Mouse (Mus musculus) C2C12 (cell line): ENCODE measurements at regions not wholly inside any gene's neighbourhood (a gene's known extent, or its start where the extent isn't known, plus 50 kb on each side); places are given as distances from the start of the nearest gene placed in this dataset.

Source experiments
- H3K27me3 ChIP-seq: one replicate; pipeline ENCODE4 v1.6.1; 2011; ENCODE audit not compliant: control insufficient read depth, insufficient read depth, insufficient read length
- H3K36me3 ChIP-seq: one replicate; pipeline ENCODE4 v1.6.1; 2011; ENCODE audit not compliant: control insufficient read depth, insufficient read depth
- H3K4me3 ChIP-seq: one replicate; pipeline ENCODE4 v1.5.1; 2011; ENCODE audit warnings: mild to moderate bottlenecking, control low read depth; ENCODE audit not compliant: poor library complexity, insufficient read depth, severe bottlenecking
- H3K79me2 ChIP-seq: one replicate; pipeline ENCODE4 v1.6.1; 2011; ENCODE audit not compliant: control insufficient read depth, insufficient read depth
- H3K79me3 ChIP-seq: one replicate; pipeline ENCODE4 v1.6.1; 2011; ENCODE audit warnings: low read depth, control low read depth
- H3ac ChIP-seq: one replicate; pipeline ENCODE3; 2011; ENCODE audit warnings: low read depth; ENCODE audit not compliant: control insufficient read depth, insufficient read length
- CEBPB ChIP-seq: IDR thresholded peaks from one replicate; pipeline ENCODE4 v1.6.1; 2011; ENCODE audit warnings: low read depth, mild to moderate bottlenecking, control low read depth, moderate library complexity
- CTCF ChIP-seq: IDR thresholded peaks from one replicate; pipeline ENCODE4 v1.5.1; 2011; ENCODE audit not compliant: control insufficient read depth, insufficient read depth, insufficient read length
- FOSL1 ChIP-seq: IDR thresholded peaks from one replicate; pipeline ENCODE4 v1.8.0; 2011; ENCODE audit warnings: mild to moderate bottlenecking, low read length; ENCODE audit not compliant: poor library complexity, insufficient read depth, severe bottlenecking
- MAX ChIP-seq: IDR thresholded peaks from one replicate; pipeline ENCODE4 v1.6.1; 2011; ENCODE audit warnings: mild to moderate bottlenecking, control low read depth
- MYOD1 ChIP-seq: IDR thresholded peaks from one replicate; pipeline ENCODE4 v1.6.1; 2011; ENCODE audit warnings: low read depth; ENCODE audit not compliant: control insufficient read depth, insufficient read length
- MYOG ChIP-seq: IDR thresholded peaks from one replicate; pipeline ENCODE4 v1.6.1; 2011; ENCODE audit not compliant: control insufficient read depth, insufficient read length; ENCODE audit errors: extremely low read depth
- USF1 ChIP-seq: IDR thresholded peaks from one replicate; pipeline ENCODE4 v1.6.1; 2011; ENCODE audit warnings: low read depth, mild to moderate bottlenecking, control low read depth, moderate library complexity

DNA sequence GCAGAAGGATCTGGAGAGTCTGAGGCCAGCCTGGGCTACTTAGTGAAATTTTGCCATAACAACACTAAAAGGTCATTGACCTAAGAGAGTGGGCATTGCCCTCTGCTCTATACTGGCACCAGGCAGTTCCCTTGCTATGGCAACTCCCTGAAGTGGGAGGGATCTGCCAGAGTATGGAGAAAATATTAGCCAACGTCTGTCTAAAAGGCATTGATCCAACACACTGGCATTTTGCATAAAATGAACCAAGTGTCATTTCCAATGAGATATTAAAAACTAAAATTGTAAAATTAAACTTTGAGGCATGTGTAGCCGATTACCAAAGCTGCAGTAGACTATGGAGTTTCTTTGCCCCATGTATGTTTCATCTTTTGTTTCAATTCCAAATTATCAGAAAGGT lies 57.6 kb upstream of the Mpp6 start:
- Histone ChIP-seq H3K27me3 (peaks cover 8% of the 10 kb centered on the region), H3ac (no peak overlapping the region), H3K4me3 (no peak overlapping the region), H3K79me2 (no peaks in the 10 kb centered on the region), H3K36me3 (no peaks in the 10 kb centered on the region), H3K79me3 (no peaks in the 10 kb centered on the region)
- TF ChIP-seq FOSL1, result no peak
- TF ChIP-seq MAX, result no peak
- TF ChIP-seq CEBPB, result no peak
- TF ChIP-seq CTCF, result no peak

DNA sequence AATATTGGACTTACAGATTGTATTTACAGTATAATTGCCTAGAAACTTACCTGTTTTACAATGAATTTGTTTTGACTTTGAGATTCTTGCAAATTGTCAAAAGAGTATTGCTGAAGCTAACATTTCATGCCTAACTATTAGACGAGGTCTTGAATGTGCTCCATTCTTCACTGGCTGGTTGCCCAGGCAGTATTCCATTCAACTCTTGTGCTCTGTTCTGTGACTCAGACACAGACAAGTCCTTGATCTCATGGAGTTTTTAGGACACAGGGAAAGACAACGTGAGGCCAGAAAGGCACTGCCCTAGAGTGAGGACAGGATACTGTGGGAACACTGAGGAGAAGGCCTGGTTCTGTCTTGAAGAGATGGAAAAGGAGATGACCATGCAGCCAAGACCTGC lies 57.0 kb upstream of the Mpp6 start:
- H3K27me3 ChIP-seq, result peaks cover 8% of the 10 kb centered on the region
- TF ChIP-seq USF1 (no peak), CTCF (no peak), FOSL1 (no peak), CEBPB (no peak), MYOG (no peak), MAX (no peak), MYOD1 (no peak)
- H3ac ChIP-seq, result no peak overlapping the region
- H3K36me3 ChIP-seq, result no peaks in the 10 kb centered on the region
- no peaks in the 10 kb centered on the region for H3K79me3 ChIP-seq
- no peak overlapping the region for H3K4me3 ChIP-seq
- no peaks in the 10 kb centered on the region for H3K79me2 ChIP-seq

GRCm38 (mm10) chr6:50054233-50054632 lies 55.8 kb upstream of the Mpp6 start:
- Histone ChIP-seq H3K4me3 (no peak overlapping the region), H3K79me2 (no peaks in the 10 kb centered on the region)

DNA sequence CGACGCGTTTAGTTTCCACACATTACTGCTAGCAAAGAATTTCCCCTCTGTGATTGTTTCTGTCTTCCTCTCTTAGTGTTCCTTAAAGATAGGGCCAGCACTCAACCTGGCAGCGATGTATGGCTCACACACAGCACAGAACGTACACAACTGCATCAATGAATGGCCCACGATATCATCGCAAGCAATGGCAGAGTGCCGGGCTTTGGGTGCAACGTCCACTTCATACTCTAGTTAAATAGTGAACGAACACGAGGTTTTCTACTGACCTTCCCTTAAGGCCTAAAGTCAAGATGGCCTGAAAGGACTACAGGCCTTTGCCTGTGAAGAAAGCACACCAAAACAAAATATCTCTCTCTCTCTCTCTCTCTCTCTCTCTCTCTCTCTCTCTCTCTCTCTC lies 51.4 kb upstream of the Mpp6 start:
- no peak for TF ChIP-seq CTCF
- TF ChIP-seq MYOD1, result no peak
- no peak for TF ChIP-seq CEBPB
- TF ChIP-seq USF1, result no peak
- TF ChIP-seq FOSL1, result no peak
- TF ChIP-seq MAX, result no peak
- TF ChIP-seq MYOG, result no peak
- H3K27me3 ChIP-seq, result peaks cover 4% of the 10 kb centered on the region
- H3K79me2 ChIP-seq, result no peaks in the 10 kb centered on the region
- H3K36me3 ChIP-seq, result no peaks in the 10 kb centered on the region
- no peak overlapping the region for H3K4me3 ChIP-seq
- H3ac ChIP-seq, result no peak overlapping the region
- H3K79me3 ChIP-seq, result no peaks in the 10 kb centered on the region

More at GRCm38 (mm10) chr6:50054233-50054632, 55.8 kb upstream of the Mpp6 start:
- Histone ChIP-seq H3K79me3 (no peaks in the 10 kb centered on the region), H3ac (no peak overlapping the region), H3K36me3 (no peaks in the 10 kb centered on the region), H3K27me3 (peaks cover 8% of the 10 kb centered on the region)
- TF ChIP-seq CEBPB, result no peak
- no peak for TF ChIP-seq USF1
- no peak for TF ChIP-seq MYOG

- peaks cover 4% of the 10 kb centered on the region for H3K27me3 ChIP-seq
- no peak for TF ChIP-seq MYOD1
- TF ChIP-seq USF1, result no peak
- TF ChIP-seq CEBPB, result no peak
- no peak for TF ChIP-seq MYOG
- no peak for TF ChIP-seq CTCF
- no peak for TF ChIP-seq MAX
- no peak for TF ChIP-seq FOSL1
- no peaks in the 10 kb centered on the region for H3K79me2 ChIP-seq
- H3K4me3 ChIP-seq, result no peak overlapping the region
- H3K36me3 ChIP-seq, result no peaks in the 10 kb centered on the region
- H3ac ChIP-seq, result no peak overlapping the region
- no peaks in the 10 kb centered on the region for H3K79me3 ChIP-seq
Measured at GRCm38 (mm10) chr6:50059917-50060316, 50.1 kb upstream of the Mpp6 start.
